Mouse (Mus musculus) liver, adult 2 months (tissue): Measurements from ENCODE around the gene Nalcn.

ENCODE experiments used
- CTCF ChIP-seq: fragments of 200-500 bp; IDR thresholded peaks from 2 replicates; pipeline ENCODE4 v1.5.1; 2011; ENCODE audit warnings: low read depth, low read length, control low read depth
- POLR2A ChIP-seq: fragments of 200-500 bp; IDR thresholded peaks from 2 replicates; pipeline ENCODE4 v1.6.1; 2011; ENCODE audit warnings: low read length, control low read depth; ENCODE audit not compliant: insufficient read depth; ENCODE audit errors: extremely low read depth

DNA sequence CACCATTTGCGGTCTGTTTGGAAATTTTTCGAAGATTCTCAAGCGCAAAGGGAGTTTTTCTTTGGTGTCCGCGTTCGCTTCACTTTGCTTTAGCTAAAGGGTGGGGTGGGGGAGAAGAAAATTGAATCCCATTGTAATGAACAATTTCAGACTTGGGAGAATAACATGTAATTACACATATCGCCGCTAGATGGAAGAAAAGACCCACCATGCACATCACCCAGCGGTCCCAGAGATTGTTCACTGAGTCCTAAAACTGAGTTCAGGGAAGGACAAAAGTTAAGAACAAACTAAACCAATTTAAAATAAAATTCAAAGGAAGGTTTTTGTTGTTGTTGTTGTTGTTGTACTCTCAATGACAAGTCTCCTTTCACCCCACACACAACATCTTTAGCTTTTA, 255.4 kb downstream of the Nalcn start:
- TF ChIP-seq CTCF: 0 out of 2 replicates have a peak, but pooled peaks have one; percentile 5
- TF ChIP-seq POLR2A: no peak
